Mouse (Mus musculus): Measurements from ENCODE around the gene Zcchc8.

GRCm38 (mm10) chr5:123650825-123651224 is 70.1 kb downstream of the Zcchc8 start:
- TF ChIP-seq CTCF (conservative IDR thresholded peaks at IDR 0.05; ENCODE audit: insufficient read depth, insufficient read length, low read depth, low read length) (no peak), POLR2A (IDR thresholded peaks at IDR 0.05; ENCODE audit: low read depth, low read length) (no peak)
